Mouse (Mus musculus): ENCODE measurements at regions not wholly inside any gene's neighbourhood (a gene's known extent, or its start where the extent isn't known, plus 50 kb on each side); places are given as distances from the start of the nearest gene placed in this dataset.

GRCm38 (mm10) chr2:166412031-166412858, 256.8 kb upstream of the Sulf2 start:
- H3K4me3 ChIP-seq (replicated peaks): no peak overlapping the region
- H3K27me3 ChIP-seq (replicated peaks): 0 out of 2 replicates have a peak, but pooled peaks cover 2% of the 10 kb centered on the region
- H3K9ac ChIP-seq: no peak overlapping the region
- H3K9me3 ChIP-seq: no peaks in the 10 kb centered on the region
- ATAC-seq: no peak
- H3K4me1 ChIP-seq (replicated peaks): peaks cover 9% of the 10 kb centered on the region; the same call in 1 of the 2 replicates
- 37% methylated on average over 17 of the region's 17 CpGs for WGBS
- H3K4me2 ChIP-seq (replicated peaks): no peak overlapping the region
- H3K36me3 ChIP-seq: no peaks in the 10 kb centered on the region
- H3K27ac ChIP-seq: no peak overlapping the region

GRCm38 (mm10) chr2:166409391-166409790, 253.9 kb upstream of the Sulf2 start:
- no peak for ATAC-seq
- H3K4me1 ChIP-seq (replicated peaks): no peaks in the 10 kb centered on the region
- H3K27ac ChIP-seq: no peak overlapping the region
- no peak overlapping the region for H3K9ac ChIP-seq
- 0 out of 2 replicates have a peak, but pooled peaks cover 2% of the 10 kb centered on the region for H3K27me3 ChIP-seq (replicated peaks)
- no peaks in the 10 kb centered on the region for H3K9me3 ChIP-seq
- H3K4me3 ChIP-seq (replicated peaks): no peak overlapping the region
- 89% methylated on average over 5 of the region's 5 CpGs for WGBS
- no peaks in the 10 kb centered on the region for H3K36me3 ChIP-seq
- H3K4me2 ChIP-seq (replicated peaks): no peak overlapping the region

GRCm38 (mm10) chr2:166408806-166409205, 253.3 kb upstream of the Sulf2 start:
- Histone ChIP-seq H3K4me1 (replicated peaks) (no peaks in the 10 kb centered on the region), H3K36me3 (no peaks in the 10 kb centered on the region), H3K4me3 (replicated peaks) (no peak overlapping the region), H3K27me3 (replicated peaks) (0 out of 2 replicates have a peak, but pooled peaks cover 2% of the 10 kb centered on the region), H3K27ac (no peak overlapping the region), H3K4me2 (replicated peaks) (no peak overlapping the region), H3K9ac (no peak overlapping the region), H3K9me3 (no peaks in the 10 kb centered on the region)
- ATAC-seq: no peak
- 81% methylated on average over 4 of the region's 4 CpGs for WGBS

GRCm38 (mm10) chr2:166408009-166408408, 252.5 kb upstream of the Sulf2 start:
- H3K27me3 ChIP-seq (replicated peaks): 0 out of 2 replicates have a peak, but pooled peaks cover 2% of the 10 kb centered on the region
- H3K4me3 ChIP-seq (replicated peaks): no peak overlapping the region
- H3K4me1 ChIP-seq (replicated peaks): no peaks in the 10 kb centered on the region
- WGBS: 90% methylated on average over 16 of the region's 16 CpGs
- no peak overlapping the region for H3K4me2 ChIP-seq (replicated peaks)
- no peaks in the 10 kb centered on the region for H3K9me3 ChIP-seq
- H3K36me3 ChIP-seq: no peaks in the 10 kb centered on the region
- no peak overlapping the region for H3K9ac ChIP-seq
- no peak overlapping the region for H3K27ac ChIP-seq
- no peak for ATAC-seq

GRCm38 (mm10) chr2:166406826-166407225, 251.4 kb upstream of the Sulf2 start:
- no peak overlapping the region for H3K27ac ChIP-seq
- no peaks in the 10 kb centered on the region for H3K4me1 ChIP-seq (replicated peaks)
- H3K4me2 ChIP-seq (replicated peaks): no peak overlapping the region
- no peaks in the 10 kb centered on the region for H3K9me3 ChIP-seq
- WGBS: 69% methylated on average over 11 of the region's 11 CpGs
- ATAC-seq: no peak
- no peaks in the 10 kb centered on the region for H3K36me3 ChIP-seq
- no peak overlapping the region for H3K4me3 ChIP-seq (replicated peaks)
- H3K27me3 ChIP-seq (replicated peaks): no peaks in the 10 kb centered on the region
- H3K9ac ChIP-seq: no peak overlapping the region

- no peaks in the 10 kb centered on the region for H3K27me3 ChIP-seq (replicated peaks)
- H3K27ac ChIP-seq: no peak overlapping the region
- ATAC-seq: peak; percentile 58
- no peak overlapping the region for H3K4me2 ChIP-seq (replicated peaks)
- 60% methylated on average over 10 of the region's 10 CpGs for WGBS
- H3K9me3 ChIP-seq: no peaks in the 10 kb centered on the region
- peaks cover 14% of the 10 kb centered on the region for H3K4me1 ChIP-seq (replicated peaks)
- H3K9ac ChIP-seq: no peak overlapping the region
- no peaks in the 10 kb centered on the region for H3K36me3 ChIP-seq
- no peak overlapping the region for H3K4me3 ChIP-seq (replicated peaks)
Observed at GRCm38 (mm10) chr2:166403319-166403718, 247.9 kb upstream of the Sulf2 start.

GRCm38 (mm10) chr2:166401860-166402259, 246.4 kb upstream of the Sulf2 start:
- H3K27ac ChIP-seq: no peak overlapping the region
- no peak overlapping the region for H3K4me3 ChIP-seq (replicated peaks)
- H3K4me2 ChIP-seq (replicated peaks): no peak overlapping the region
- H3K9me3 ChIP-seq: no peaks in the 10 kb centered on the region
- ATAC-seq: no peak
- H3K9ac ChIP-seq: no peak overlapping the region
- H3K27me3 ChIP-seq (replicated peaks): no peaks in the 10 kb centered on the region
- H3K4me1 ChIP-seq (replicated peaks): peaks cover 15% of the 10 kb centered on the region
- WGBS: 81% methylated on average over 3 of the region's 3 CpGs
- no peaks in the 10 kb centered on the region for H3K36me3 ChIP-seq

- H3K9ac ChIP-seq: no peak overlapping the region
- no peak overlapping the region for H3K4me2 ChIP-seq (replicated peaks)
- ATAC-seq: no peak
- no peak overlapping the region for H3K27ac ChIP-seq
- H3K36me3 ChIP-seq: no peaks in the 10 kb centered on the region
- no peaks in the 10 kb centered on the region for H3K27me3 ChIP-seq (replicated peaks)
- no peak overlapping the region for H3K4me3 ChIP-seq (replicated peaks)
- WGBS: 60% methylated on average over 10 of the region's 10 CpGs
- no peaks in the 10 kb centered on the region for H3K9me3 ChIP-seq
- H3K4me1 ChIP-seq (replicated peaks): peaks cover 15% of the 10 kb centered on the region
Observed at GRCm38 (mm10) chr2:166400304-166400703, 244.8 kb upstream of the Sulf2 start.

GRCm38 (mm10) chr2:166399140-166399830, 243.8 kb upstream of the Sulf2 start:
- ATAC-seq: peak; percentile 57
- H3K36me3 ChIP-seq: no peaks in the 10 kb centered on the region
- H3K9ac ChIP-seq: no peak overlapping the region
- peaks cover 15% of the 10 kb centered on the region for H3K4me1 ChIP-seq (replicated peaks)
- no peaks in the 10 kb centered on the region for H3K9me3 ChIP-seq
- no peak overlapping the region for H3K4me2 ChIP-seq (replicated peaks)
- 16% methylated on average over 6 of the region's 6 CpGs for WGBS
- no peak overlapping the region for H3K4me3 ChIP-seq (replicated peaks)
- H3K27ac ChIP-seq: peak overlapping the region; percentile 56
- no peaks in the 10 kb centered on the region for H3K27me3 ChIP-seq (replicated peaks)

- Histone ChIP-seq H3K4me1 (replicated peaks) (peaks cover 15% of the 10 kb centered on the region), H3K27ac (peak overlapping the region; percentile 56; the same call in 1 of the 2 replicates), H3K9me3 (no peaks in the 10 kb centered on the region), H3K4me2 (replicated peaks) (no peak overlapping the region), H3K4me3 (replicated peaks) (no peak overlapping the region), H3K36me3 (no peaks in the 10 kb centered on the region), H3K27me3 (replicated peaks) (no peaks in the 10 kb centered on the region), H3K9ac (no peak overlapping the region)
- peak; percentile 29 for ATAC-seq
- 45% methylated on average over 5 of the region's 5 CpGs for WGBS
Observed at GRCm38 (mm10) chr2:166398774-166399139, 243.3 kb upstream of the Sulf2 start.

GRCm38 (mm10) chr2:166398156-166398555, 242.7 kb upstream of the Sulf2 start:
- ATAC-seq: no peak
- peak overlapping the region; percentile 56; the same call in 1 of the 2 replicates for H3K27ac ChIP-seq
- H3K27me3 ChIP-seq (replicated peaks): no peaks in the 10 kb centered on the region
- no peak overlapping the region for H3K9ac ChIP-seq
- 88% methylated on average over 10 of the region's 10 CpGs for WGBS
- H3K36me3 ChIP-seq: no peaks in the 10 kb centered on the region
- H3K4me1 ChIP-seq (replicated peaks): peaks cover 15% of the 10 kb centered on the region
- H3K9me3 ChIP-seq: no peaks in the 10 kb centered on the region
- H3K4me3 ChIP-seq (replicated peaks): no peak overlapping the region
- H3K4me2 ChIP-seq (replicated peaks): no peak overlapping the region

GRCm38 (mm10) chr2:166394666-166395065, 239.2 kb upstream of the Sulf2 start:
- ATAC-seq: no peak

More at GRCm38 (mm10) chr2:166394666-166395065, 239.2 kb upstream of the Sulf2 start:
- no peak overlapping the region for H3K9ac ChIP-seq
- peaks cover 16% of the 10 kb centered on the region for H3K4me1 ChIP-seq (replicated peaks)
- no peak overlapping the region for H3K27ac ChIP-seq
- no peaks in the 10 kb centered on the region for H3K36me3 ChIP-seq
- H3K27me3 ChIP-seq (replicated peaks): no peaks in the 10 kb centered on the region
- 54% methylated on average over 13 of the region's 13 CpGs for WGBS
- H3K9me3 ChIP-seq: no peaks in the 10 kb centered on the region
- no peak overlapping the region for H3K4me3 ChIP-seq (replicated peaks)
- no peak overlapping the region for H3K4me2 ChIP-seq (replicated peaks)
